Mouse (Mus musculus) bone marrow macrophage, adult 2 months (primary cell): ENCODE data around the gene 9230110F15Rik. TPM values are rescaled to one million over a fixed set of nuclear protein-coding genes. Genes with fewer than 3 reads are reported as not detected.
"Not testable (repeated sequence)": the region's sequence is repeated elsewhere in the genome, so short reads cannot be mapped to it uniquely, and the experiment has no call there.

Experiments used
- H3K27ac ChIP-seq: 2 replicates; pipeline ENCODE4 v1.5.1; 2012; ENCODE audit warnings: low read depth, low read length; ENCODE audit not compliant: insufficient read depth
- H3K4me1 ChIP-seq: 2 replicates; pipeline ENCODE4 v1.6.1; 2012; ENCODE audit warnings: low read length; ENCODE audit not compliant: control insufficient read depth, insufficient read depth
- H3K4me3 ChIP-seq: 2 replicates; pipeline ENCODE4 v1.5.1; 2012; ENCODE audit warnings: mild to moderate bottlenecking, low read length, moderate library complexity; ENCODE audit not compliant: insufficient read depth
- CTCF ChIP-seq: IDR thresholded peaks from 2 replicates; pipeline ENCODE4 v1.5.1; 2012; ENCODE audit warnings: low read depth, mild to moderate bottlenecking, low read length, moderate library complexity
- POLR2A ChIP-seq: IDR thresholded peaks from 2 replicates; pipeline ENCODE4 v1.6.1; 2012; ENCODE audit warnings: mild to moderate bottlenecking, low read depth, low read length, borderline replicate concordance
- polyA plus RNA-seq: library from polyadenylated mRNA; stranded (reverse); fragments of >200 nt; gene quantifications from 2 replicates; pipeline ENCODE4 v1.2.4, GENCODE M21; 2012; ENCODE audit not compliant: missing spikeins, insufficient read depth, insufficient read length

Gene 9230110F15Rik
- not detected in 2 replicates for polyA plus RNA-seq

- TF ChIP-seq CTCF (no peak), POLR2A (no peak)
- Histone ChIP-seq H3K27ac (no peak within 1 kb of the TSS), H3K4me3 (no peak within 1 kb of the TSS), H3K4me1 (no peaks in the 10 kb centered on the region)
Measured at GRCm38 (mm10) chr9:35844050-35844449, at the start of gene 9230110F15Rik. Gene 9230110F15Rik (minus strand): TSS chr9:35844150.

GRCm38 (mm10) chr9:35893112-35893511 is 49.2 kb upstream of the 9230110F15Rik start:
- H3K4me1 ChIP-seq, H3K27ac ChIP-seq, H3K4me3 ChIP-seq: not testable (repeated sequence)

- not testable (repeated sequence) for H3K4me1 ChIP-seq, H3K27ac ChIP-seq, H3K4me3 ChIP-seq
Measured at GRCm38 (mm10) chr9:35817881-35818280, 26.1 kb downstream of the 9230110F15Rik start.

- TF ChIP-seq CTCF: no peak
- no peak for TF ChIP-seq POLR2A
- no peaks in the 10 kb centered on the region for H3K4me1 ChIP-seq
- no peak overlapping the region for H3K4me3 ChIP-seq
- H3K27ac ChIP-seq: no peak overlapping the region
Measured at GRCm38 (mm10) chr9:35798146-35798545, 45.8 kb downstream of the 9230110F15Rik start.

DNA sequence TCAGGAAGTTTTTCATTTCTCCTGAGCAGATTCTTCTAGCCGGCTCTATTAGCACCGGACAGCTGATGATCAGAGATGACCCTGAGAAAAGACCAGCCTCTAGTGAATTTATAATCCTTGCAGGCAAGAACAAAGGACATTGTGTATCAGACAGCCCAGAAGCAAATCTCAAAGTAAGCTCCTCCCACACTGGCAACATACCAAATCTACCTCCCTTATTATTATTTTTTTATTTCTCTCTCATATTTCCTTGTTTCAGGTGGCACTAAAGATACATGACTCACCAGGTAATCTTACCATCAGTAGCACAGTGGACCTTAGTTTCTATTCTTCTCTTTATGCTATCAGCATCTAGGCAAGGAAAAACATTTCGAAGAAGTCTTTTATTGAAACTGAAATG is 53.9 kb downstream of the 9230110F15Rik start, which contains the start of the genes Gm27235 and D730048I06Rik:
Gm27235 (minus strand) TSS at position 101 of the 400 bp plus-strand sequence.
D730048I06Rik (minus strand) TSS at position 112 of the 400 bp plus-strand sequence.
- Histone ChIP-seq H3K27ac (no peak within 1 kb of the TSS), H3K4me1 (no peaks in the 10 kb centered on the region), H3K4me3 (no peak within 1 kb of the TSS)
- TF ChIP-seq POLR2A: no peak
- TF ChIP-seq CTCF: no peak

Other genes starting within 250 kb of the 9230110F15Rik start
- not detected in 2 replicates for gene Pate4, start 232.2 kb downstream of the 9230110F15Rik start, polyA plus RNA-seq
- gene Pate3, start 195.9 kb downstream of the 9230110F15Rik start, polyA plus RNA-seq: not detected in 2 replicates
- gene Pate1, start 156.8 kb downstream of the 9230110F15Rik start, polyA plus RNA-seq: not detected in 2 replicates
- gene Gm17677, start 103.1 kb downstream of the 9230110F15Rik start, polyA plus RNA-seq: not detected in 2 replicates
- gene Gm17727, start 66.0 kb downstream of the 9230110F15Rik start, polyA plus RNA-seq: not detected in 2 replicates
- gene Gm27235, start 54.0 kb downstream of the 9230110F15Rik start, polyA plus RNA-seq: not detected in 2 replicates
- gene D730048I06Rik, start 54.0 kb downstream of the 9230110F15Rik start, polyA plus RNA-seq: not detected in 2 replicates
- not detected in 2 replicates for gene 9230113P08Rik, start 64.3 kb upstream of the 9230110F15Rik start, polyA plus RNA-seq